Mouse (Mus musculus) kidney, postnatal 0 days (tissue): ENCODE results near the gene Pkn1. TPM values are rescaled to one million over a fixed set of nuclear protein-coding genes. Genes with fewer than 3 reads are reported as not detected.

Experiments used
- ATAC-seq: fragments of 200-750 bp; cut with Nextera tagmentation; replicated peaks from 2 replicates; pipeline ENCODE4 v1.8.0; 2017; ENCODE audit warnings: low read depth, moderate number of reproducible peaks, moderate TSS enrichment, moderate library complexity; ENCODE audit not compliant: low FRiP score
- DNase-seq: peaks from one replicate; pipeline ENCODE4 v3.0.0-alpha.2; 2016; ENCODE audit warnings: low spot score
- H3K27ac ChIP-seq: fragments of 300-500 bp; sonication (generic); 2 replicates; pipeline ENCODE4 v1.5.1; 2014; ENCODE audit warnings: mild to moderate bottlenecking
- H3K27me3 ChIP-seq: fragments of 300-500 bp; sonication (generic); 2 replicates; pipeline ENCODE4 v1.6.1; 2014; ENCODE audit warnings: low read length, mixed read lengths; ENCODE audit not compliant: insufficient read depth
- H3K36me3 ChIP-seq: fragments of 300-500 bp; sonication (generic); 2 replicates; pipeline ENCODE4 v1.6.1; 2014; ENCODE audit warnings: low read length, mixed read lengths; ENCODE audit not compliant: insufficient read depth
- H3K4me1 ChIP-seq: fragments of 300-500 bp; sonication (generic); replicated peaks from 2 replicates; pipeline ENCODE4 v1.6.1; 2014; ENCODE audit warnings: antibody characterized with exemption, low read length, mixed read lengths; ENCODE audit not compliant: insufficient read depth
- H3K4me2 ChIP-seq: fragments of 300-500 bp; sonication (generic); 2 replicates; pipeline ENCODE4 v1.6.1; 2014; ENCODE audit warnings: mild to moderate bottlenecking, low read length, moderate library complexity, mixed read lengths
- H3K4me3 ChIP-seq: fragments of 300-500 bp; sonication (generic); replicated peaks from 2 replicates; pipeline ENCODE4 v1.5.1; 2014; ENCODE audit warnings: low read depth, low read length
- H3K9ac ChIP-seq: fragments of 300-500 bp; sonication (generic); 2 replicates; pipeline ENCODE4 v1.6.1; 2014; ENCODE audit warnings: low read depth, low read length
- H3K9me3 ChIP-seq: fragments of 300-500 bp; sonication (generic); replicated peaks from 2 replicates; pipeline ENCODE4 v1.6.1; 2016; ENCODE audit warnings: low read length, inconsistent platforms, mixed read lengths
- CTCF ChIP-seq: IDR thresholded peaks from 2 replicates; pipeline ENCODE4 v1.5.1; 2016; ENCODE audit warnings: antibody characterized with exemption, low read depth, mild to moderate bottlenecking, moderate library complexity
- WGBS: fragments of 180-500 bp; shearing (Covaris S2); extraction: QIAGEN DNeasy Blood & Tissue Kit; methylation state at CpG from one replicate; pipeline ENCODE4 v1.1.7; 2014; 5-methylcytosine and 5-hydroxymethylcytosine counted together
- polyA plus RNA-seq: library from polyadenylated mRNA; unstranded; fragments of >200 nt; fragmentation: Nextera tagmentation; extraction: Ambion mirVana; gene quantifications from 2 replicates; pipeline ENCODE4 v1.2.1, GENCODE M21; 2015

Pkn1 gene
- polyA plus RNA-seq, 1 experiment from 2014 or later = 31.0 TPM

- Histone ChIP-seq H3K9ac (no peak overlapping the region), H3K4me1 (no peaks in the 10 kb centered on the region), H3K27me3 (no peaks in the 10 kb centered on the region), H3K4me2 (no peak overlapping the region), H3K9me3 (no peaks in the 10 kb centered on the region), H3K27ac (no peak overlapping the region), H3K4me3 (no peak overlapping the region), H3K36me3 (peaks cover 74% of the 10 kb centered on the region)
- WGBS = 39% methylated on average over 15 of the region's 15 CpGs
- DNase-seq (peak; percentile 89), ATAC-seq (peak; percentile 75)
- TF ChIP-seq CTCF = peak; percentile 97
Observed at GRCm38 (mm10) chr8:83724697-83725482, 25.9 kb upstream of the Pkn1 start.

- H3K27me3 ChIP-seq = no peaks in the 10 kb centered on the region
- TF ChIP-seq CTCF = no peak
- H3K9me3 ChIP-seq = no peaks in the 10 kb centered on the region
- no peak for DNase-seq
- no peak overlapping the region for H3K27ac ChIP-seq
- H3K9ac ChIP-seq = no peak overlapping the region
- H3K4me1 ChIP-seq = no peaks in the 10 kb centered on the region
- H3K36me3 ChIP-seq = peaks cover 70% of the 10 kb centered on the region
- no peak for ATAC-seq
- H3K4me3 ChIP-seq = no peak overlapping the region
- H3K4me2 ChIP-seq = no peak overlapping the region
- WGBS = 80% methylated on average over 11 of the region's 11 CpGs
Observed at GRCm38 (mm10) chr8:83723447-83724083, 24.6 kb upstream of the Pkn1 start.

GRCm38 (mm10) chr8:83722631-83723030 lies 23.7 kb upstream of the Pkn1 start:
- WGBS = 87% methylated on average over 12 of the region's 12 CpGs
- Histone ChIP-seq H3K4me1 (no peaks in the 10 kb centered on the region), H3K27ac (no peak overlapping the region), H3K27me3 (no peaks in the 10 kb centered on the region), H3K4me3 (no peak overlapping the region), H3K9me3 (no peaks in the 10 kb centered on the region), H3K9ac (no peak overlapping the region), H3K4me2 (no peak overlapping the region), H3K36me3 (peaks cover 66% of the 10 kb centered on the region)
- TF ChIP-seq CTCF = no peak
- ATAC-seq (no peak), DNase-seq (no peak)

GRCm38 (mm10) chr8:83721405-83722025 lies 22.5 kb upstream of the Pkn1 start:
- peaks cover 66% of the 10 kb centered on the region for H3K36me3 ChIP-seq
- H3K4me2 ChIP-seq = no peak overlapping the region
- no peak overlapping the region for H3K9ac ChIP-seq
- 83% methylated on average over 25 of the region's 25 CpGs for WGBS
- H3K9me3 ChIP-seq = no peaks in the 10 kb centered on the region
- no peaks in the 10 kb centered on the region for H3K27me3 ChIP-seq
- H3K27ac ChIP-seq = no peak overlapping the region
- no peak for TF ChIP-seq CTCF
- peak; percentile 45 for DNase-seq
- H3K4me1 ChIP-seq = 0 out of 2 replicates have a peak, but pooled peaks cover 2% of the 10 kb centered on the region
- H3K4me3 ChIP-seq = no peak overlapping the region
- no peak for ATAC-seq

- Histone ChIP-seq H3K4me3 (no peak overlapping the region), H3K27ac (no peak overlapping the region), H3K4me1 (0 out of 2 replicates have a peak, but pooled peaks cover 7% of the 10 kb centered on the region), H3K27me3 (no peaks in the 10 kb centered on the region), H3K36me3 (peaks cover 53% of the 10 kb centered on the region), H3K9ac (no peak overlapping the region), H3K4me2 (no peak overlapping the region), H3K9me3 (no peaks in the 10 kb centered on the region)
- TF ChIP-seq CTCF = no peak
- no peak for ATAC-seq
- no peak for DNase-seq
- 95% methylated on average over 2 of the region's 2 CpGs for WGBS
Observed at GRCm38 (mm10) chr8:83719693-83720092, 20.7 kb upstream of the Pkn1 start.

GRCm38 (mm10) chr8:83719048-83719447 lies 20.1 kb upstream of the Pkn1 start:
- H3K27me3 ChIP-seq = no peaks in the 10 kb centered on the region
- H3K4me1 ChIP-seq = 0 out of 2 replicates have a peak, but pooled peaks cover 7% of the 10 kb centered on the region
- peaks cover 48% of the 10 kb centered on the region for H3K36me3 ChIP-seq
- no peak overlapping the region for H3K27ac ChIP-seq
- H3K4me3 ChIP-seq = no peak overlapping the region
- no peak for TF ChIP-seq CTCF
- ATAC-seq (no peak), DNase-seq (no peak)
- no peaks in the 10 kb centered on the region for H3K9me3 ChIP-seq
- no peak overlapping the region for H3K9ac ChIP-seq
- no peak overlapping the region for H3K4me2 ChIP-seq
- 68% methylated on average over 2 of the region's 2 CpGs for WGBS
